Mouse (Mus musculus) testis, adult 2 months (tissue): ENCODE data around the gene Cryaa.

Experiments
- CTCF ChIP-seq: fragments of 200-500 bp; IDR thresholded peaks from 2 replicates; pipeline ENCODE4 v1.5.1; 2012; ENCODE audit warnings: low read depth, mild to moderate bottlenecking, inconsistent platforms, low read length, moderate library complexity; ENCODE audit not compliant: control insufficient read depth, insufficient read depth, insufficient replicate concordance
- POLR2A ChIP-seq: fragments of 200-500 bp; IDR thresholded peaks from 2 replicates; pipeline ENCODE4 v1.6.1; 2012; ENCODE audit warnings: low read depth, mild to moderate bottlenecking, inconsistent platforms, low read length, moderate library complexity; ENCODE audit not compliant: control insufficient read depth

DNA sequence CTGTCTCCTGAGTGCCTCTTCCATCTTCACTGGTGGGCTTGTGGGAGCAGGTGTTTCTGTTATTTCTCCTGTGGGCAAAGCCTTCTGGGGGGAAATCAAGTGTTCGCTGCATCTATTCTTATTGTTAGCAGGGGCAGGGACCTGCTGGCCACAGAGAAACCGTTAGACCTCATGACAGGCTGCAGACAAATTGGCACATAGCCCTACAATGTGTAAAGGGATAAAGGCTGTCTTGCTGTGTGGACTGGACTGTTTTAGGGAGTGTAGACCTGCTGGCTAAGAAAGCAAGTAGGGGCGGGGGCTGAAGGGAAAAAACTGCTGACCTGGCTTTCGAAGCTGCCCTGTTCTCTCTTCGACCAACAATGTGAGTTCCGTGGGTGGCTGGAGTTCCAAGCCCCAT is 44.0 kb downstream of the Cryaa start:
- no peak for TF ChIP-seq POLR2A
- no peak for TF ChIP-seq CTCF
